Mouse (Mus musculus): Measurements from ENCODE around the gene Rhox4g. TPM values are rescaled to one million over a fixed set of nuclear protein-coding genes. Genes with fewer than 3 reads are reported as not detected.
"Not testable (repeated sequence)": the region's sequence is repeated elsewhere in the genome, so short reads cannot be mapped to it uniquely, and the experiment has no call there.

Rhox4g gene
- total RNA-seq (2014; rRNA removed) (not detected in 2 replicates), polyA plus RNA-seq (2012; rRNA removed) (not detected in 2 replicates)

DNA sequence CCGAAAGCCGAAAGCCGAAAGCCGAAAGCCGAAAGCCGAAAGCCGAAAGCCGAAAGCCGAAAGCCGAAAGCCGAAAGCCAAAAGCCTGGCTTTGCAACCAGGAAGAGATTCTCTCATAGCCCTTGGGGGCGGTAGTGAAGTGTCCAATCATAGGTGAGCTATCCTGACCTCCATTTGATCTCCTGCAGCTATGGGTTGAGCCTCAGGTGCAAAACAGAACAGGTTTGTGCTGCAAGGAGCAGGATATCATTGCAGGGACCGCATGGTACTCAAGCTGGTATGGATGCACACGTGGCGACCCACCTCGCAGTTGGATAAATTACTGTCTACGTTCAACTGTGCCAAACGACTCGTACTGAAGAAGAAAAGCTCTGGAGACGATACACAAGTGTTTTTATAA, at the start of gene Rhox4g:
Gene Rhox4g, minus strand, starts transcription at position 101 of the 400 bp plus-strand sequence.
- not testable (repeated sequence) for H3K27me3 ChIP-seq (ENCODE audit: control insufficient read depth, insufficient read depth, low read length); H3K27ac ChIP-seq (replicated peaks; ENCODE audit: insufficient read depth, low read depth, low read length); DNase-seq (ENCODE audit: extremely low read depth, low read depth, low spot score); H3K79me2 ChIP-seq (ENCODE audit: control insufficient read depth, insufficient read depth, low read length); H3K4me1 ChIP-seq (ENCODE audit: control insufficient read depth, insufficient read depth, low read length); H3K36me3 ChIP-seq (ENCODE audit: control insufficient read depth, insufficient read depth, low read length); H3K4me3 ChIP-seq (ENCODE audit: insufficient read depth, low read depth, low read length); H3K9ac ChIP-seq (ENCODE audit: low read depth, low read length)
- 96% methylated on average over 19 of the region's 20 CpGs for WGBS

DNA sequence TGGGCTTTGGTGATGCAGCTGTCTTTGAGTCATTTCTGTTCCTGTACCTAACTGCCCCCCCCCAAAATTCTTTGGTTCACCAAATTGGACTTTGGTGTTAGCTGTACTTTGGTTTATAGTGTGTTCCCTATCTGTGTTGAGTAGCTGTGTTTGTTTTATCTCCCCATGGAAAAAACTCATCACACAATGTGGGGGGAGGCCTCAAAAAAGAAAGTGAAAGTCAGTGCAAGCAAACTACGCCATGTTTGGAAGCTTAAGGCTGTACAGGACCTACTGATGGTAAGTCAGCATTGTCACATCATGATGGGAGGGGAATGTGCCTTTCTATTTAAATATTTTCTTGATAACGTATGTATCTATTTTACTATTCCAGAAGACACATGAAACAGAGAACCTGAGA, 41.1 kb upstream of the Rhox4g start:
- no peak for TF ChIP-seq POLR2A (IDR thresholded peaks at IDR 0.05; ENCODE audit: extremely low read depth, insufficient read depth, low read length)
- TF ChIP-seq CTCF (IDR thresholded peaks at IDR 0.05; ENCODE audit: low read depth, low read length): no peak
- Histone ChIP-seq H3K4me1 (ENCODE audit: control insufficient read depth, insufficient read depth, low read length) (no peaks in the 10 kb centered on the region), H3K27ac (replicated peaks; ENCODE audit: insufficient read depth, low read depth, low read length) (no peak overlapping the region), H3K36me3 (ENCODE audit: control insufficient read depth, insufficient read depth, low read length) (no peaks in the 10 kb centered on the region), H3K27me3 (ENCODE audit: control insufficient read depth, insufficient read depth, low read length) (no peaks in the 10 kb centered on the region), H3K9ac (ENCODE audit: low read depth, low read length) (no peak overlapping the region), H3K79me2 (ENCODE audit: control insufficient read depth, insufficient read depth, low read length) (no peaks in the 10 kb centered on the region), H3K4me3 (ENCODE audit: insufficient read depth, low read depth, low read length) (no peak overlapping the region)
- DNase-seq (ENCODE audit: extremely low read depth, low read depth, low spot score): peak; percentile 3
- WGBS: 73% methylated on average over 2 of the region's 2 CpGs

DNA sequence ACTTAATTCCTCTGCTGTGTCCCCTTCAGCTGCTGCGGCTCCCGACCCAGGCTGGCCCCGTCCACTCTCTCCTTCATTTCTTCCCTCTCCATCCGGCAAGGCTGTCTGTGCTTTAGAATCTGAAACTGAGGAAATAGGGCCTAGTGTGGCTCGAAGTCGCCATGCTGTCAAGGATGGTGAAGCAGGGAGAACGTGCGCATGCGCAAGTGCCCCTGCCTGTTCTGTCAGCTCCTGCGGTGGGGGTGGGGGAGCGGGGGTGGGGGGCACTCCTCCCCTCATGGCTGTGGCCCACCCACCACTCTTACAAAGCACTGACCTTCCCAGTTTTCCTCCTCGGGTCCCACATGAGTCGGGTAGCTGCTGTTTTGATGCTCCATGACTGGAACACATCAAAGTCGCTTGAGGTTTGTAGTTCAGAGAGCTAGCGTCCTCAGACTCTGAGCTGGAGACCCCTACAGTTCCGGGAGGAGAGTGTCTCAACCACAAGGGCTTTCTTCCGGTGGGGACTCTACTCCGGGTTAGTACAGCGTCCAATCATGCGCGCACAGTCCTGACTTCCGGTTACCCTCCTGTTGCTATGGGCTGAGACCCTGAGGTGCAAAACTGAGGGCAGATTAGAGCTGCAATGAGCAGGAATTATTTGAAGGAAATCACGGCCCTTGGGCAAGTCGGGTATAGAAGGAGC, 32.0 kb upstream of the Rhox4g start:
- DNase-seq (ENCODE audit: extremely low read depth, low read depth, low spot score): no peak
- 87% methylated on average over 24 of the region's 24 CpGs for WGBS
- H3K36me3 ChIP-seq (ENCODE audit: control insufficient read depth, insufficient read depth, low read length): no peaks in the 10 kb centered on the region
- no peaks in the 10 kb centered on the region for H3K79me2 ChIP-seq (ENCODE audit: control insufficient read depth, insufficient read depth, low read length)
- no peaks in the 10 kb centered on the region for H3K27me3 ChIP-seq (ENCODE audit: control insufficient read depth, insufficient read depth, low read length)
- no peak overlapping the region for H3K27ac ChIP-seq (replicated peaks; ENCODE audit: insufficient read depth, low read depth, low read length)
- no peak for TF ChIP-seq CTCF (IDR thresholded peaks at IDR 0.05; ENCODE audit: low read depth, low read length)
- no peak for TF ChIP-seq POLR2A (IDR thresholded peaks at IDR 0.05; ENCODE audit: extremely low read depth, insufficient read depth, low read length)
- H3K9ac ChIP-seq (ENCODE audit: low read depth, low read length): no peak overlapping the region
- no peak overlapping the region for H3K4me3 ChIP-seq (ENCODE audit: insufficient read depth, low read depth, low read length)
- H3K4me1 ChIP-seq (ENCODE audit: control insufficient read depth, insufficient read depth, low read length): no peaks in the 10 kb centered on the region

DNA sequence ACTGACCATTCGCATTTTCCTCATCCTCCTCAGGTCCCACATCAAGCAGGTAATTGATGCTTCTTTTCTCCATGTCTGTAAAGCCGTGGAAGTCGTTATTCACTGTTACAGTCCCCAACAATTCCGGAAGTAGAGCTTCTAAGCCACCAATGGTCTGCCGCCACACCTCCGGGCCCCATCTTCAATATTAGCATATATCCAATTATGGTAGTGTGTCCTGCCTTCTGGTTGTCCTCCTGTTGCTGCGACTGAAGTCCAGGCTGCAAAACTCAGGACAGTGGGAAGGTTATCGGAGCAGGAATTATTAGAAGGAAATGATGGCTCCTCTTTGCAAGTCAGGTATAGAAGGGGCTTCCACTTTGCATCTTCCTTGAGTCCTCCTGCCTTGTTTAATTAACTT, 22.1 kb upstream of the Rhox4g start, which contains the start of gene Rhox2h:
Gene Rhox2h, minus strand, starts transcription at position 101 of the 400 bp plus-strand sequence.
- not testable (repeated sequence) for H3K4me3 ChIP-seq (ENCODE audit: insufficient read depth, low read depth, low read length); H3K9ac ChIP-seq (ENCODE audit: low read depth, low read length); H3K27me3 ChIP-seq (ENCODE audit: control insufficient read depth, insufficient read depth, low read length); DNase-seq (ENCODE audit: extremely low read depth, low read depth, low spot score); H3K79me2 ChIP-seq (ENCODE audit: control insufficient read depth, insufficient read depth, low read length); H3K4me1 ChIP-seq (ENCODE audit: control insufficient read depth, insufficient read depth, low read length); H3K27ac ChIP-seq (replicated peaks; ENCODE audit: insufficient read depth, low read depth, low read length); H3K36me3 ChIP-seq (ENCODE audit: control insufficient read depth, insufficient read depth, low read length)
- 89% methylated on average over 8 of the region's 8 CpGs for WGBS

DNA sequence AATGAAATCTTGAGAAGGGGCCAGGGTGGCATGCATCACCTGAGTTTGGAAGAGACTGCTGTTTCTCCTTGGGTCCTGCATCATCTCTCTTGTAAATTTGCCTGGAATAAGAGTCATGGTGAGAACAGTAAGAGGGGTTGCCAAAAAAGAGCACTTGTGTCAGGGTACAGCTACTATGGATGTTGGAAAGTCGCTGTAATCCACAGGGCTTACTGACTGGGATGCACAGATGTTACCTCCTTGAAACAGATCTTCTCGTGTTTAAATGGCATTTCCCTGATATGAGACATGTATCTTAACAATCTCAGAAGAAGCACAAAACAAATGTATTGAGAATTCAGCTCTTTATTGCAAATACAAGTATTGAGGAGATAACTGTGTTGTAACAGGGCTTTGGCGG, 17.5 kb upstream of the Rhox4g start, which contains the start of gene Rhox3h:
Gene Rhox3h, minus strand, starts transcription at position 101 of the 400 bp plus-strand sequence.
- 100% methylated on average over 1 of the region's 3 CpGs for WGBS
- not testable (repeated sequence) for DNase-seq (ENCODE audit: extremely low read depth, low read depth, low spot score); H3K36me3 ChIP-seq (ENCODE audit: control insufficient read depth, insufficient read depth, low read length)

DNA sequence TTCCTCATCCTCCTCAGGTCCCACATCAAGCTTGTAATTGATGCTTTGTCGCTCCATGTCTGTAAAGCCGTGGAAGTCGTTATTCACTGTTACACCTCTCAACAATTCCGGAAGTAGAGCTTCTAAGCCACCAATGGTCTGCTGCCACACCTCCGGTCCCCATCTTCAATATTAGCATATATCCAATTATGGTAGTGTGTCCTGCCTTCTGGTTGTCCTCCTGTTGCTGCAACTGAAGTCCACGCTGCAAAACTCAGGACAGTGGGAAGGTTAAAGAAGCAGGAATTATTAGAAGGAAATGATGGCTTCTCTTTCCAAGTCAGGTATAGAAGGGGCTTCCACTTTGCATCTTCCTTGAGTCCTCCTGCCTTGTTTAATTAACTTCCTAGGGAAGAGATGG, 7.8 kb downstream of the Rhox4g start, which contains the start of gene Rhox2g:
Gene Rhox2g, minus strand, starts transcription at position 101 of the 400 bp plus-strand sequence.
- DNase-seq (ENCODE audit: extremely low read depth, low read depth, low spot score); H3K36me3 ChIP-seq (ENCODE audit: control insufficient read depth, insufficient read depth, low read length); H3K79me2 ChIP-seq (ENCODE audit: control insufficient read depth, insufficient read depth, low read length); H3K4me3 ChIP-seq (ENCODE audit: insufficient read depth, low read depth, low read length); H3K9ac ChIP-seq (ENCODE audit: low read depth, low read length); H3K27ac ChIP-seq (replicated peaks; ENCODE audit: insufficient read depth, low read depth, low read length); H3K4me1 ChIP-seq (ENCODE audit: control insufficient read depth, insufficient read depth, low read length); H3K27me3 ChIP-seq (ENCODE audit: control insufficient read depth, insufficient read depth, low read length): not testable (repeated sequence)
- WGBS: 92% methylated on average over 6 of the region's 6 CpGs

More for the DNA sequence above, 17.5 kb upstream of the Rhox4g start, which contains the start of gene Rhox3h:
- H3K4me3 ChIP-seq (ENCODE audit: insufficient read depth, low read depth, low read length); H3K9ac ChIP-seq (ENCODE audit: low read depth, low read length); H3K79me2 ChIP-seq (ENCODE audit: control insufficient read depth, insufficient read depth, low read length); H3K27ac ChIP-seq (replicated peaks; ENCODE audit: insufficient read depth, low read depth, low read length); H3K4me1 ChIP-seq (ENCODE audit: control insufficient read depth, insufficient read depth, low read length); H3K27me3 ChIP-seq (ENCODE audit: control insufficient read depth, insufficient read depth, low read length): not testable (repeated sequence)

DNA sequence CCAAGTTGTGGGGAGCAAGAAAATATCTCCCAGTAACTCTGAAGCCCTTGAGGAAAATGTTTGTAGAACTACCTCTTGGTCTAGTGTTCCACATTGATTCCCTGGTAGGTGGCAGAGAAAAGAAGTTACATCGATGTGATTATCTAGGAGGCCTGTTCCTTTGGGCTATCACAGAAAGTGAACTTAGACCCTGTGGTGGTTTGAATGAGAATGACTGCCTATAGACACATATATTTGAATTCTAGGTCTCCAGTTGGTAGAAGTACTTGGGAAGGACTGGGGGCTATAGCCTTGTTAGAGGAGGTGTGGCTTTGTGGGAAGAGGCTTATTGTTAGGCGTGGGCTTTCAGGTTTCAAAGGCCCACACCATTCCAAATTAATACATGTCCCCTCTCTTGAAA, 22.6 kb downstream of the Rhox4g start, which contains the start of gene Rhox3g:
Gene Rhox3g, minus strand, starts transcription at position 101 of the 400 bp plus-strand sequence.
- H3K27ac ChIP-seq (replicated peaks; ENCODE audit: insufficient read depth, low read depth, low read length); H3K27me3 ChIP-seq (ENCODE audit: control insufficient read depth, insufficient read depth, low read length); H3K4me1 ChIP-seq (ENCODE audit: control insufficient read depth, insufficient read depth, low read length); H3K79me2 ChIP-seq (ENCODE audit: control insufficient read depth, insufficient read depth, low read length); H3K36me3 ChIP-seq (ENCODE audit: control insufficient read depth, insufficient read depth, low read length); H3K9ac ChIP-seq (ENCODE audit: low read depth, low read length); H3K4me3 ChIP-seq (ENCODE audit: insufficient read depth, low read depth, low read length); DNase-seq (ENCODE audit: extremely low read depth, low read depth, low spot score): not testable (repeated sequence)
- WGBS: 94% methylated on average over 2 of the region's 2 CpGs

DNA sequence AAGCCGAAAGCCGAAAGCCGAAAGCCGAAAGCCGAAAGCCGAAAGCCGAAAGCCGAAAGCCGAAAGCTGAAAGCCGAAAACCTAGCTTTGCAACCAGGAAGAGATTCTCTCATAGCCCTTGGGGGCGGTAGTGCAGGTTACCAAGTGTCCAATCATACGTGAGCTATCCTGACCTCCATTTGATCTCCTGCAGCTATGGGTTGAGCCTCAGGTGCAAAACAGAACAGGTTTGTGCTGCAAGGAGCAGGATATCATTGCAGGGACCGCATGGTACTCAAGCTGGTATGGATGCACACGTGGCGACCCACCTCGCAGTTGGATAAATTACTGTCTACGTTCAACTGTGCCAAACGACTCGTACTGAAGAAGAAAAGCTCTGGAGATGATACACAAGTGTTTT, 43.5 kb downstream of the Rhox4g start, which contains the start of gene Rhox4f:
Gene Rhox4f, minus strand, starts transcription at position 101 of the 400 bp plus-strand sequence.
- H3K9ac ChIP-seq (ENCODE audit: low read depth, low read length); H3K36me3 ChIP-seq (ENCODE audit: control insufficient read depth, insufficient read depth, low read length); H3K4me1 ChIP-seq (ENCODE audit: control insufficient read depth, insufficient read depth, low read length); H3K4me3 ChIP-seq (ENCODE audit: insufficient read depth, low read depth, low read length); DNase-seq (ENCODE audit: extremely low read depth, low read depth, low spot score); H3K27me3 ChIP-seq (ENCODE audit: control insufficient read depth, insufficient read depth, low read length); H3K79me2 ChIP-seq (ENCODE audit: control insufficient read depth, insufficient read depth, low read length); H3K27ac ChIP-seq (replicated peaks; ENCODE audit: insufficient read depth, low read depth, low read length): not testable (repeated sequence)
- WGBS: 94% methylated on average over 18 of the region's 19 CpGs
